Mouse (Mus musculus): ENCODE data around the gene Igsf3. TPM values are rescaled to one million over a fixed set of nuclear protein-coding genes. Genes with fewer than 3 reads are reported as not detected.

Gene Igsf3
- polyA plus RNA-seq (2017; shearing (Covaris generic)): 0.74 TPM

DNA sequence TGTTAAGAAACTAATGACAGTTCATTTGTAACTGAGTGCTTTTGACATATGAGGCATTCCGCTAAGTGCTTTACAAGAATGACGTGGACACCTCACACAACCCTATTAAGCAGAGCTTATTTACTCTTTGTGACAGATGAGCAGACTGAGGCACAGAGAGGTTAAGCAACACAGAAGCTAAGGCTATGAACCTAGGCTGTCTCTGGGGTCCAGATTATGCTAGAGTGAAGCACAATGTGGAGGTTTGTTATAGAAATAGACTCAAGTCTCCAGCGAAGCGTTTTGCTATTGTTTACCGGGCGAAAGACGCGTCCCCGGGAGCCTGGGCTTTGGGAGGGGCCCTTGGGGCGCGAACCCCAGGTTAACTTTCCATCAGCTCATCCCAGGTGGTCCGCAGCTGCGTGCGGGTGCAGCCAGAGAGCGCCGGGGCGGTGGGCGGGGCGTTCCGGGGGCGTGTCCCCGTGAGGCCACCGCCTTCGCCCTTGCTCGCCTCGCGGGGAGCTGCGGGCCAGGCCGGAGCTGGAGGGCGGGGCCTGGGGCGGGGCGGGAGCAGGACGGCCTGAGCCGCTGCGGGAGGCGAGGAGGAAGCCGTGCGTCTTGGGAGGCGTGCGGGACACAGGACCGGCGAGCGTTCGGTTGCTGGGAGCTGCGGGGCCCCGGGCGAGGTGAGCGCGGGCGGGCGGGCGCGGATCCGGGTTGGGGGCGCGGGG, at the start of gene Igsf3:
TSS of gene Igsf3 (plus strand) at position 546 of the 710 bp plus-strand sequence.

Other genes starting within 250 kb of the Igsf3 start
- gene Cd2, start 89.1 kb upstream of the Igsf3 start, polyA plus RNA-seq (2017; shearing (Covaris generic)): 1,042 TPM
- gene Atp1a1, start 227.6 kb downstream of the Igsf3 start, polyA plus RNA-seq (2017; shearing (Covaris generic)): 119 TPM